Mouse (Mus musculus) forebrain, embryonic 14.5 days (tissue): ENCODE data around the gene Gm16427. TPM values are rescaled to one million over a fixed set of nuclear protein-coding genes. Genes with fewer than 3 reads are reported as not detected.
"Not testable (repeated sequence)": the region's sequence is repeated elsewhere in the genome, so short reads cannot be mapped to it uniquely, and the experiment has no call there.

Source experiments
- ATAC-seq: fragments of 200-750 bp; cut with Nextera tagmentation; 2 replicates; pipeline ENCODE4 v1.8.0; 2017; ENCODE audit warnings: mild to moderate bottlenecking, moderate library complexity
- DNase-seq: peaks from one replicate; pipeline ENCODE4 v3.0.0-alpha.2; 2015; ENCODE audit warnings: low spot score
- H3K27ac ChIP-seq: fragments of 300-500 bp; sonication (generic); 2 replicates; pipeline ENCODE4 v1.5.1; 2014; ENCODE audit warnings: low read depth, mild to moderate bottlenecking, control low read depth, low read length, moderate library complexity
- H3K27me3 ChIP-seq: fragments of 300-500 bp; sonication (generic); replicated peaks from 2 replicates; pipeline ENCODE4 v1.6.1; 2014; ENCODE audit warnings: low read length, control low read depth, mixed read lengths; ENCODE audit not compliant: control insufficient read depth, insufficient read depth
- H3K36me3 ChIP-seq: fragments of 300-500 bp; sonication (generic); 2 replicates; pipeline ENCODE4 v1.6.1; 2014; ENCODE audit warnings: low read length, control low read depth; ENCODE audit not compliant: control insufficient read depth, insufficient read depth
- H3K4me1 ChIP-seq: fragments of 300-500 bp; sonication (generic); 2 replicates; pipeline ENCODE4 v1.6.1; 2014; ENCODE audit warnings: antibody characterized with exemption, low read length, control low read depth; ENCODE audit not compliant: control insufficient read depth, insufficient read depth
- H3K4me2 ChIP-seq: fragments of 300-500 bp; sonication (generic); 2 replicates; pipeline ENCODE4 v1.6.1; 2014; ENCODE audit warnings: mild to moderate bottlenecking, control low read depth, low read length
- H3K4me3 ChIP-seq: fragments of 300-500 bp; sonication (generic); 2 replicates; pipeline ENCODE4 v1.5.1; 2014; ENCODE audit warnings: low read depth, low read length, control low read depth
- H3K9ac ChIP-seq: fragments of 300-500 bp; sonication (generic); 2 replicates; pipeline ENCODE4 v1.6.1; 2014; ENCODE audit warnings: mild to moderate bottlenecking, low read length, control low read depth, moderate library complexity
- H3K9me3 ChIP-seq: fragments of 300-500 bp; sonication (generic); replicated peaks from 2 replicates; pipeline ENCODE4 v1.6.1; 2016; ENCODE audit warnings: low read length, control low read depth, mixed read lengths; ENCODE audit not compliant: control insufficient read depth
- WGBS: fragments of 180-500 bp; shearing (Covaris S2); extraction: QIAGEN DNeasy Blood & Tissue Kit; methylation state at CpG from one replicate; pipeline ENCODE4 v1.1.7; 2014; 5-methylcytosine and 5-hydroxymethylcytosine counted together
- polyA plus RNA-seq: library from polyadenylated mRNA; unstranded; fragments of >200 nt; fragmentation: Nextera tagmentation; extraction: Ambion mirVana; gene quantifications from 2 replicates; pipeline ENCODE4 v1.2.1, GENCODE M21; 2014

Gene Gm16427
- polyA plus RNA-seq, result not detected in 2 replicates

DNA sequence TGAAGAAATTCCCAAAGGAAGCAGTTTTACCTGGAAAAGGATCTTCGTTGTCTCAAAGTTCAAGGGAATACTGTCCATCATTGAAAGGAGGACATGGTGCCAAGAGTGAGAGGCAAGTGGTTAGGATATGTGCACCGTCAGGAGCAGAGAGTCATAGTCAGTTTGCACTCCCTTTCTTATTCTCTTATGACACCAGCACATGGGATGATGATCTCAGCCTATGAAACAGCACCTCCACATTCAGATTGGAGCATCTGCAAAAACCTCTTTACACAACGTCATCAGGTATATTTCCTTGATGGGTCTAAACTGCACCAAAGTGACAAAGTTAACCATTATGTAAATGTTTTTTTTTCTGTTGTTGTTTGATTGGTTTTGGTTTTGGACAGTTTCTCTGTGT lies at the start of gene Gm16427:
Gene Gm16427, minus strand, starts transcription at position 101 of the 400 bp plus-strand sequence.
- H3K4me2 ChIP-seq, ATAC-seq, H3K36me3 ChIP-seq, H3K9me3 ChIP-seq, DNase-seq, H3K27me3 ChIP-seq, H3K4me1 ChIP-seq, H3K4me3 ChIP-seq, H3K9ac ChIP-seq, H3K27ac ChIP-seq: not testable (repeated sequence)
- 79% methylated on average over 2 of the region's 3 CpGs for WGBS

Other genes starting within 250 kb of the Gm16427 start
- not detected in 2 replicates for gene C87414, start 131.4 kb upstream of the Gm16427 start, polyA plus RNA-seq